Mouse (Mus musculus) small intestine, adult 2 months (tissue): ENCODE results near the gene Eng.

Experiments used
- CTCF ChIP-seq: fragments of 200-500 bp; IDR thresholded peaks from 2 replicates; pipeline ENCODE4 v1.5.1; 2012; ENCODE audit warnings: low read depth, mild to moderate bottlenecking, control low read depth, inconsistent platforms, low read length, moderate library complexity, mixed read lengths; ENCODE audit not compliant: insufficient replicate concordance, insufficient read length; ENCODE audit errors: extremely low read depth
- POLR2A ChIP-seq: fragments of 200-500 bp; IDR thresholded peaks from 2 replicates; pipeline ENCODE4 v1.6.1; 2012; ENCODE audit warnings: low read depth, mild to moderate bottlenecking, control low read depth, inconsistent platforms, low read length, moderate library complexity

- TF ChIP-seq CTCF (no peak), POLR2A (no peak)
Observed at GRCm38 (mm10) chr2:32644799-32645475, 1.5 kb upstream of the Eng start.
